Mouse (Mus musculus) megakaryocyte-erythroid progenitor cell, adult 5-6 weeks (primary cell): ENCODE results near the gene Slc25a35. TPM values are rescaled to one million over a fixed set of nuclear protein-coding genes. Genes with fewer than 3 reads are reported as not detected.
"Not testable (repeated sequence)": the region's sequence is repeated elsewhere in the genome, so short reads cannot be mapped to it uniquely, and the experiment has no call there.

ENCODE experiments used
- ATAC-seq: replicated peaks from 2 replicates; pipeline ENCODE4 v1.8.0; 2016; ENCODE audit warnings: mild to moderate bottlenecking, inconsistent platforms; ENCODE audit not compliant: severe bottlenecking, poor library complexity, low FRiP score, low TSS enrichment
- total RNA-seq, 2 experiments: library from RNA; stranded (forward) in 1 of 2; stranded (reverse) in 1 of 2; fragments of 200-1000, 215-1000 nt in 1 of 2; fragments of >200 nt in 1 of 2; fragmentation: Nextera tagmentation in 1 of 2; gene quantifications; 2 replicates each; pipeline ENCODE4 v1.2.3; 2014 to 2017

The Slc25a35 gene
- total RNA-seq, 2 experiments from 2014 or later: 3.6 to 4.5 TPM

DNA sequence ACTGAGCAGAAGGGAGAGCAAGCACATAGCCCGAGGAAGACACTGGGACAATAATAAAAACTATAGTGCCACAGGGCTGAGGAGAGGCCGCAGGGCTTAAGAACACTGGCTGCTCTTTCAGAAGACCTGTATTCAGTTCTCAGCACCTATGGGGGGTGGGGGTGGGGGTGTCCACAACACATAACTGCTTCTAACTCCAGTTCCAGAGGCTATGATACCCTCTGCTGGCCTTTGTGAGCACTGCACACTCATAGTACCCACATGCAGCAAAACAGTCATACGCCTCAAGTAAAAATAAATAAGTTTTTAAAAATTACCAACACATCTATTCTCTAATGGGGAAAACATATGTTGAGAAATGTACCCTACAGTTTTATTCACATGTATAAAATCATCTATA is 26.4 kb downstream of the Slc25a35 start:
- 0 out of 2 replicates have a peak, but pooled peaks have one; percentile 42 for ATAC-seq

- 0 out of 2 replicates have a peak, but pooled peaks have one; percentile 5 for ATAC-seq
These were observed 29.1 kb downstream of the Slc25a35 start for GRCm38 (mm10) chr11:68997080-68997479.

DNA sequence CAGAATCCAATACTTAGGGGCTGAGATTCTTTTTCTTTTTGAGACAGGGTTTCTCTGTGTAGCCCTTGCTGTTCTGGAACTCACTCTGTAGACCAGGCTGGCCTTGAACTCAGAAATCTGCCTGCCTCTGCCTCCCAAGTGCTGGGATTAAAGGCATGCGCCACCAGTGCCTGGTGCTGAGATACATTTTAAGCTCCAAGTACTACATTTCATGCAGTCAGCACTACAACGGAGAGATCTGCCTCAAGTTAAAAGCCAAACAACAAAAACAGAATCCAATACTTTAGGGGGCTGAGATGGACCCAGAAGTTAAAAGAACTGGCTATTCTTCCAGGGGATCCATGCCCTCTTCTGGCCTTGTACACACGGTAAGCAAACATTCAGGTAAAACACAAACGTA is 34.9 kb downstream of the Slc25a35 start:
- not testable (repeated sequence) for ATAC-seq

- no peak for ATAC-seq
These were observed 35.7 kb downstream of the Slc25a35 start for GRCm38 (mm10) chr11:69003592-69003991.

- peak; percentile 68 for ATAC-seq
These were observed 37.3 kb downstream of the Slc25a35 start for GRCm38 (mm10) chr11:69005193-69005592.

DNA sequence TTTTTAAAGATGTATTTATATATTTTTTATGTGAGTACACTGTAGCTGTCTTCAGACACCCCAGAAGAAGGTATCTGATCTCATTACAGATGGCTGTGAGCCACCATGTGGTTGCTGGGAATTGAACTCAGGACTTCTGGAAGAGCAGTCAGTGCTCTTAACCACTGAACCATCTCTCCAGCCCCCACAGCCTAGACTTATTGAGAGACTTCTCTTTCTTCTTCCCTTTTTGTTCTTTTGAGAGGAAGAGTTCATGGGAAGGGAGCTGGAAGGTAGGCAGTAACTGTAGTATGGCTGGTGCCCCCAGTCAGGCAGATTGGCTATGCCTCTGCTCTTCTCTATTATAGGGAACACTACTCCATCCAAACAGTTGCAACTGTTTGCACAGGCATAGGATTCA is 38.6 kb downstream of the Slc25a35 start:
- ATAC-seq: not testable (repeated sequence)

- peak; percentile 72 for ATAC-seq
These were observed 40.5 kb downstream of the Slc25a35 start, which contains the start of gene Pfas for GRCm38 (mm10) chr11:69008182-69009121. TSS of gene Pfas (minus strand) at chr11:69008460.

GRCm38 (mm10) chr11:69009508-69009907 is 41.6 kb downstream of the Slc25a35 start:
- ATAC-seq: no peak

GRCm38 (mm10) chr11:69010400-69011323 is 42.7 kb downstream of the Slc25a35 start:
- ATAC-seq: no peak

DNA sequence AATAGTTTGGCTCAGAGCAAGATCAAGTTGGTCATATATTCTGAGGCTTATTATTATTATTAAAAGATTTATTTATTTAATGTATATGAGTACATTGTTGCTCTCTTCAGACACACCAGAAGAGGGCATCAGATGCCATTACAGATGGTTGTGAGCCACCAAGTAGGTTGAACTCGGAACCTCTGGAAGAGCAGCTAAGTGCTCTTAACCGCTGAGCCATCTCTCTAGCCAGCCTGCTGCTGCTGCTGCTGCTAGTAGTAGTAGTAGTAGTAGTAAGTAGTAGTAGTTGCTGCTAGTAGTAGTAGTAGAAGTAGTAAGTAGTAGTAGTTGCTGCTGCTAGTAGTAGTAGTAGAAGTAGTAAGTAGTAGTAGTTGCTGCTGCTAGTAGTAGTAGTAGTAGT is 43.5 kb downstream of the Slc25a35 start:
- ATAC-seq: not testable (repeated sequence)

- ATAC-seq: peak; percentile 78
These were observed 44.2 kb downstream of the Slc25a35 start for GRCm38 (mm10) chr11:69012071-69012601.

- ATAC-seq: peak; percentile 94
These were observed 47.9 kb downstream of the Slc25a35 start, which contains the start of gene Ctc1 for GRCm38 (mm10) chr11:69015644-69016441. TSS of gene Ctc1 (plus strand) at chr11:69015911.

DNA sequence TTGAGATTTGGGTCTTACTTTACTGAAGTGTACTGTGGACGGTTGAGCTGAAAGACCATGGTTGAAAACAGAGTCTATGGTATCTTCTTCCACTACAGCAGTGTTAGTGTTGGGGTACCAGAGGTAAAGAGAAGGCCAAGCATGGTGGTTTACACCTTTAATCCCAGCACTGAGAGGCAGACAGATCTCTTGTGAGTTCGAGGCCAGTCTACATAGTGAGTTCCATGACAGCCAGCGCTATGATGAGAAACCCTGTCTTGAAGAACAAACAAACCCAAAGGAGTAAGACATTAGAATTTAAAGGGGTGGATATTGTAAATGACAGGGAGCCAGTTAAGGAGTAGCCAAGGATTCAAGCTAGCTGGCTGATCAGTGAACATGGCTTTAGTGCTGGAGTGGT is 48.8 kb downstream of the Slc25a35 start:
- ATAC-seq: no peak

- ATAC-seq: no peak
These were observed 52.8 kb downstream of the Slc25a35 start for GRCm38 (mm10) chr11:69020691-69021090.

Other genes with a start within 250 kb of the Slc25a35 start
- 22.5 and 35.7 TPM in 2 replicates for gene Ndel1, start 96.3 kb upstream of the Slc25a35 start, total RNA-seq (2014; fragmentation: Nextera tagmentation)
- 45.6 and 99.1 TPM in 2 replicates for gene Ndel1, start 96.3 kb upstream of the Slc25a35 start, total RNA-seq (2017)
- not detected in 2 replicates for gene Rnf222, start 79.6 kb upstream of the Slc25a35 start, total RNA-seq (2014; fragmentation: Nextera tagmentation)
- gene Rnf222, start 79.6 kb upstream of the Slc25a35 start, total RNA-seq (2017): not detected in 2 replicates
- gene Rpl26, start 66.5 kb upstream of the Slc25a35 start, total RNA-seq (2014; fragmentation: Nextera tagmentation): 5,476 and 5,943 TPM in 2 replicates
- 6,111 and 7,527 TPM in 2 replicates for gene Rpl26, start 66.5 kb upstream of the Slc25a35 start, total RNA-seq (2017)
- gene Odf4, start 41.0 kb upstream of the Slc25a35 start, total RNA-seq (2014; fragmentation: Nextera tagmentation): not detected in 2 replicates
- not detected in 2 replicates for gene Odf4, start 41.0 kb upstream of the Slc25a35 start, total RNA-seq (2017)
- gene Arhgef15, start 10.7 kb upstream of the Slc25a35 start, total RNA-seq (2014; fragmentation: Nextera tagmentation): not detected in 2 replicates
- not detected in 2 replicates for gene Arhgef15, start 10.7 kb upstream of the Slc25a35 start, total RNA-seq (2017)
- 240 and 254 TPM in 2 replicates for gene Rangrf, start 7.1 kb downstream of the Slc25a35 start, total RNA-seq (2014; fragmentation: Nextera tagmentation)
- 69.1 and 104 TPM in 2 replicates for gene Rangrf, start 7.1 kb downstream of the Slc25a35 start, total RNA-seq (2017)
- 101 and 128 TPM in 2 replicates for gene Pfas, start 40.3 kb downstream of the Slc25a35 start, total RNA-seq (2014; fragmentation: Nextera tagmentation)
- gene Pfas, start 40.3 kb downstream of the Slc25a35 start, total RNA-seq (2017): 53.9 and 77.9 TPM in 2 replicates
- 40.4 and 46.7 TPM in 2 replicates for gene Ctc1, start 47.8 kb downstream of the Slc25a35 start, total RNA-seq (2014; fragmentation: Nextera tagmentation)
- 9.6 and 20.4 TPM in 2 replicates for gene Ctc1, start 47.8 kb downstream of the Slc25a35 start, total RNA-seq (2017)
- gene Aurkb, start 77.5 kb downstream of the Slc25a35 start, total RNA-seq (2014; fragmentation: Nextera tagmentation): 118 and 122 TPM in 2 replicates
- 60.0 and 75.0 TPM in 2 replicates for gene Aurkb, start 77.5 kb downstream of the Slc25a35 start, total RNA-seq (2017)
- 0.46 and 7.0 TPM in 2 replicates for gene Borcs6, start 91.6 kb downstream of the Slc25a35 start, total RNA-seq (2014; fragmentation: Nextera tagmentation)
- 3.5 TPM in 2 replicates for gene Borcs6, start 91.6 kb downstream of the Slc25a35 start, total RNA-seq (2017)
- 33.8 and 51.0 TPM in 2 replicates for gene Tmem107, start 102.7 kb downstream of the Slc25a35 start, total RNA-seq (2014; fragmentation: Nextera tagmentation)
- 16.2 and 33.4 TPM in 2 replicates for gene Tmem107, start 102.7 kb downstream of the Slc25a35 start, total RNA-seq (2017)
- 46.7 and 60.3 TPM in 2 replicates for gene Vamp2, start 120.4 kb downstream of the Slc25a35 start, total RNA-seq (2014; fragmentation: Nextera tagmentation)
- gene Vamp2, start 120.4 kb downstream of the Slc25a35 start, total RNA-seq (2017): 7.5 and 15.7 TPM in 2 replicates
- 11.3 and 17.6 TPM in 2 replicates for gene Per1, start 127.1 kb downstream of the Slc25a35 start, total RNA-seq (2014; fragmentation: Nextera tagmentation)
- 4.7 and 12.5 TPM in 2 replicates for gene Per1, start 127.1 kb downstream of the Slc25a35 start, total RNA-seq (2017)
- not detected in 2 replicates for gene Hes7, start 152.3 kb downstream of the Slc25a35 start, total RNA-seq (2014; fragmentation: Nextera tagmentation)
- gene Hes7, start 152.3 kb downstream of the Slc25a35 start, total RNA-seq (2017): not detected in 2 replicates
- gene 9130213A22Rik, start 154.5 kb downstream of the Slc25a35 start, total RNA-seq (2014; fragmentation: Nextera tagmentation): not detected in 2 replicates
- not detected in 2 replicates for gene 9130213A22Rik, start 154.5 kb downstream of the Slc25a35 start, total RNA-seq (2017)
- not detected in 2 replicates for gene Aloxe3, start 157.8 kb downstream of the Slc25a35 start, total RNA-seq (2014; fragmentation: Nextera tagmentation)
- gene Aloxe3, start 157.8 kb downstream of the Slc25a35 start, total RNA-seq (2017): not detected in 2 replicates
- gene Alox12b, start 188.9 kb downstream of the Slc25a35 start, total RNA-seq (2014; fragmentation: Nextera tagmentation): not detected in 2 replicates
- gene Alox12b, start 188.9 kb downstream of the Slc25a35 start, total RNA-seq (2017): not detected in 2 replicates
- not detected in 2 replicates for gene Alox8, start 229.7 kb downstream of the Slc25a35 start, total RNA-seq (2014; fragmentation: Nextera tagmentation)
- not detected in 2 replicates for gene Alox8, start 229.7 kb downstream of the Slc25a35 start, total RNA-seq (2017)